Mouse (Mus musculus): ENCODE measurements at regions not wholly inside any gene's neighbourhood (a gene's known extent, or its start where the extent isn't known, plus 50 kb on each side); places are given as distances from the start of the nearest gene placed in this dataset.

- TF ChIP-seq EP300 (IDR thresholded peaks at IDR 0.05; ENCODE audit: low read depth) (no peak), CTCF (IDR thresholded peaks at IDR 0.05; ENCODE audit: low read depth) (no peak)
Observed at GRCm38 (mm10) chr7:138451321-138451720, 53.8 kb upstream of the Tcerg1l start.

Data from heart, postnatal 0 days (tissue).